Mouse (Mus musculus) sigmoid colon, adult 10 weeks (tissue): ENCODE data around the gene Gm4707. TPM values are rescaled to one million over a fixed set of nuclear protein-coding genes. Genes with fewer than 3 reads are reported as not detected.

ENCODE experiments used
- polyA plus RNA-seq: library from polyadenylated mRNA; stranded (reverse); fragments of 350-450 nt; fragmentation: Illumina TruSeq; extraction: RNeasy Lipid Tissue Mini Kit (QIAGEN cat#74804); gene quantifications from one replicate; pipeline ENCODE4 v1.2.3, GENCODE M21; 2014; ENCODE audit warnings: low read depth, low replicate concordance

Gene Gm4707
- not detected for polyA plus RNA-seq

GRCm38 (mm10) chr17:71459818-71460217 lies at the start of gene Gm4707:
TSS of gene Gm4707 (minus strand) at chr17:71459918.

GRCm38 (mm10) chr17:71474762-71475704 lies 15.3 kb upstream of the Gm4707 start, which contains the start of gene Smchd1:
TSS of gene Smchd1 (minus strand) at chr17:71475343.

Other genes with a start within 250 kb of the Gm4707 start
- 2.7 TPM for gene Emilin2, start 147.9 kb downstream of the Gm4707 start, polyA plus RNA-seq
- gene Smchd1, start 15.4 kb upstream of the Gm4707 start, polyA plus RNA-seq: 79.7 TPM
- gene Ndc80, start 66.9 kb upstream of the Gm4707 start, polyA plus RNA-seq: 16.3 TPM
- gene Spdya, start 92.1 kb upstream of the Gm4707 start, polyA plus RNA-seq: 0.44 TPM
- 92.1 TPM for gene Wdr43, start 156.0 kb upstream of the Gm4707 start, polyA plus RNA-seq
- not detected for gene Togaram2, start 213.3 kb upstream of the Gm4707 start, polyA plus RNA-seq